Mouse (Mus musculus) liver, postnatal 0 days (tissue): ENCODE data around the gene Usp5.

Experiments used
- CTCF ChIP-seq: sonication (generic); IDR thresholded peaks from 2 replicates; pipeline ENCODE4 v1.5.1; 2016; ENCODE audit warnings: antibody characterized with exemption, low read depth
- EP300 ChIP-seq: IDR thresholded peaks from 2 replicates; pipeline ENCODE4 v1.6.1; 2016; ENCODE audit warnings: antibody characterized with exemption, low read depth, mild to moderate bottlenecking

DNA sequence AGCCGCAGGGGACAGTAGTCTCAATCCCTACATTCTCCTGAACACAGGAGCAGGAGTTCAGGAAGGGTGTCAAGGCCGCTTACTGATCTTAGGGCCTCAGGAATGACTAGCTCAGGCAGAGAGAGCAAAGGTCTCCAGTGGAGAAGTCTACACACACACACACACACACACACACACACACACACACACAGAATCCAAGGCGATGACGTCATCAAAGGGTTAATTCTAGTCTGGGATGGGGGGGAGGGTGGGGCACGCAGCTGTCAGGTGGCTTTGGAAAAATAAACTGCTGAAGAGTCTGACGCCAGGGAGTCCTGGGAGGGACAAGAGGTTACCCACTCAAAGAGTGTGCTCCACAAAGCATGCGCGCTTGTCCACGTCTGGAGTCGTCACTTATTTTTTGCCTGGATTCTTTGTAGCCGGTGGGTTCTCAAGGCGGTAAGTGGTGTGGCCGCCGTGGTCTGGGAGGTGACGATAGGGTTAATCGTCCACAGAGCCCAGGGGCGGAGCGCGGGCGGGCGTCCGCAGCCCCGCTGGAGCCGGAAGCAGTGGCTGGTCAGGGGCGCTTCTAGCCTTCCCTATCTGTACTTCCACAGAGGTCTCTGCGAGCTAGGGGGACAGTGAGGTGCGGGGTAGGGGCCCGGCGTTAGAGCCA, 20.8 kb downstream of the Usp5 start, which contains the start of gene Spsb2:
- no peak for TF ChIP-seq CTCF
- no peak for TF ChIP-seq EP300
